Mouse (Mus musculus): ENCODE measurements around the gene Shc4.
A peak's percentile ranks its signal among the peaks of the same experiment; 100 is the strongest.

Gene Shc4

GRCm38 (mm10) chr2:125684559-125685440, 39.1 kb downstream of the Shc4 start:
- peak; percentile 71 for DNase-seq (ENCODE audit: low spot score)

- no peak for DNase-seq (ENCODE audit: low spot score)
Observed at GRCm38 (mm10) chr2:125683895-125684294, 40.1 kb downstream of the Shc4 start.

- DNase-seq (ENCODE audit: low spot score): no peak
Observed at GRCm38 (mm10) chr2:125681811-125682210, 42.1 kb downstream of the Shc4 start.

GRCm38 (mm10) chr2:125672957-125673631, 50.9 kb downstream of the Shc4 start, which contains the start of gene Eid1:
Gene Eid1 (plus strand): TSS chr2:125673095.
- peak; percentile 91 for DNase-seq (ENCODE audit: low spot score)

- DNase-seq (ENCODE audit: low spot score): no peak
Observed at GRCm38 (mm10) chr2:125672568-125672956, 51.4 kb downstream of the Shc4 start.

GRCm38 (mm10) chr2:125670846-125671245, 53.1 kb downstream of the Shc4 start:
- DNase-seq (ENCODE audit: low spot score): no peak

- no peak for DNase-seq (ENCODE audit: low spot score)
Observed at GRCm38 (mm10) chr2:125667721-125668120, 56.2 kb downstream of the Shc4 start.

GRCm38 (mm10) chr2:125667184-125667583, 56.8 kb downstream of the Shc4 start:
- DNase-seq (ENCODE audit: low spot score): no peak

GRCm38 (mm10) chr2:125666668-125667067, 57.3 kb downstream of the Shc4 start:
- no peak for DNase-seq (ENCODE audit: low spot score)

- no peak for DNase-seq (ENCODE audit: low spot score)
Observed at GRCm38 (mm10) chr2:125665909-125666308, 58.0 kb downstream of the Shc4 start.

GRCm38 (mm10) chr2:125665213-125665612, 58.7 kb downstream of the Shc4 start:
- DNase-seq (ENCODE audit: low spot score): no peak

- no peak for DNase-seq (ENCODE audit: low spot score)
Observed at GRCm38 (mm10) chr2:125662517-125662916, 61.4 kb downstream of the Shc4 start.

GRCm38 (mm10) chr2:125661156-125661555, 62.8 kb downstream of the Shc4 start:
- DNase-seq (ENCODE audit: low spot score): no peak

GRCm38 (mm10) chr2:125660537-125661130, 63.3 kb downstream of the Shc4 start:
- DNase-seq (ENCODE audit: low spot score): peak; percentile 66

- peak; percentile 78 for DNase-seq (ENCODE audit: low spot score)
Observed at GRCm38 (mm10) chr2:125659823-125660536, 64.0 kb downstream of the Shc4 start.

- DNase-seq (ENCODE audit: low spot score): no peak
Observed at GRCm38 (mm10) chr2:125655391-125655790, 68.6 kb downstream of the Shc4 start.

- DNase-seq (ENCODE audit: low spot score): no peak
Observed at GRCm38 (mm10) chr2:125653286-125653685, 70.7 kb downstream of the Shc4 start.

- DNase-seq (ENCODE audit: low spot score): no peak
Observed at GRCm38 (mm10) chr2:125651563-125651962, 72.4 kb downstream of the Shc4 start.

GRCm38 (mm10) chr2:125650742-125651352, 73.1 kb downstream of the Shc4 start:
- no peak for DNase-seq (ENCODE audit: low spot score)

- no peak for DNase-seq (ENCODE audit: low spot score)
Observed at GRCm38 (mm10) chr2:125650038-125650437, 73.9 kb downstream of the Shc4 start.

- DNase-seq (ENCODE audit: low spot score): no peak
Observed at GRCm38 (mm10) chr2:125644912-125645311, 79.0 kb downstream of the Shc4 start.

GRCm38 (mm10) chr2:125637331-125637730, 86.6 kb downstream of the Shc4 start:
- no peak for DNase-seq (ENCODE audit: low spot score)

Measured in testis, postnatal 10 days (tissue).